Mouse (Mus musculus): ENCODE results near the gene Dstyk.

Gene Dstyk

GRCm38 (mm10) chr1:132512106-132512505, 94.8 kb downstream of the Dstyk start:
- no peak for DNase-seq (ENCODE audit: low spot score)

- DNase-seq (ENCODE audit: low spot score) = no peak
Measured at GRCm38 (mm10) chr1:132515339-132515738, 98.0 kb downstream of the Dstyk start.
